Mouse (Mus musculus): ENCODE measurements at regions not wholly inside any gene's neighbourhood (a gene's known extent, or its start where the extent isn't known, plus 50 kb on each side); places are given as distances from the start of the nearest gene placed in this dataset.
"Not testable (repeated sequence)": the region's sequence is repeated elsewhere in the genome, so short reads cannot be mapped to it uniquely, and the experiment has no call there.

DNA sequence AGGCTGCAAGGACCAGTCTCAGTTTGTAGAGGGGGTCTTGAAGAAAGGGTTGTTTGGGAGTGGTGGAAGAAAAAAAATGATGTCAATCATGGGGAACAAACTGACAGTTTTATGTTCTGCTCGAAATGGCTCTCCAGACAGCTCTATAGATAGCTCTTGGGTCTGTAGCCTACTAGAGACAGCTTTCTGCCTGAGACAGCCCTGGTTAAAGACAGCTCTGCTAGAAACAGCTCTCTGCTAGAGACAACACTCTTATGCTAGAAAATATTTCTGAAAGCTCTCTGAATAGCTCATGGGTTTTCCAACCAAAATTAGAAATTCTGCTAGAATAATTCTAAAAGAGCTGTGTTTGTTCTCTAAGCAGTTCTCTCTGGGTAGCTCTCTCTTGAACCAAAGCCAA is 636.3 kb upstream of the Man1a start:
- WGBS, result 79% methylated on average over 1 of the region's 1 CpGs
- Histone ChIP-seq H3K4me2 (ENCODE audit: low read length) (no peak overlapping the region), H3K4me3 (ENCODE audit: low read depth, low read length) (no peak overlapping the region), H3K27me3 (replicated peaks; ENCODE audit: control insufficient read depth, insufficient read depth, low read length) (no peaks in the 10 kb centered on the region), H3K9ac (ENCODE audit: low read length) (no peak overlapping the region), H3K36me3 (ENCODE audit: control insufficient read depth, insufficient read depth, low read length) (no peaks in the 10 kb centered on the region), H3K27ac (ENCODE audit: low read depth, low read length) (no peak overlapping the region), H3K9me3 (replicated peaks; ENCODE audit: control insufficient read depth, low read length) (no peaks in the 10 kb centered on the region), H3K4me1 (ENCODE audit: control insufficient read depth, insufficient read depth, low read length) (no peaks in the 10 kb centered on the region)
- DNase-seq (ENCODE audit: low spot score), result no peak
- no peak for ATAC-seq

DNA sequence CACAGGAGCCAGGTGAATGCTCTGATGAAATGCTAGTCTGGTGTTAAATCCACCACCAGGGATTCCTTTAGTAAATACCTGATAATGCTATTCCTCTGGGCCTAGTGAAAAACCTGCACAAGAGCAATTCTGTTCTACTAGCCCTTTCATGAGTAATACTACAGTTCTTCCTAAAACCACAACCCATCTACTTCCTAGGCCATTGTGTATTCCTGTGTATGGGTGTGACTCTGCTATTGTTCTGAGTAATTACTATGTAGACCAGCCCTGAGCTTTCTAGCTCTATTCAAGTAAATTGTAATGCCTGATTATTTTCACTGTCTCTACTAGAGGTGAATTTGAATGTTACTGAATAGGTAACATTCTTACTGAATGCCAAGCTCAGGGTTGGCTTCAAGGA is 591.4 kb upstream of the Man1a start:
- H3K9me3 ChIP-seq (replicated peaks; ENCODE audit: control insufficient read depth, low read length); ATAC-seq; H3K27ac ChIP-seq (ENCODE audit: low read depth, low read length); H3K4me1 ChIP-seq (ENCODE audit: control insufficient read depth, insufficient read depth, low read length); H3K9ac ChIP-seq (ENCODE audit: low read length); H3K4me2 ChIP-seq (ENCODE audit: low read length); H3K4me3 ChIP-seq (ENCODE audit: low read depth, low read length); H3K27me3 ChIP-seq (replicated peaks; ENCODE audit: control insufficient read depth, insufficient read depth, low read length); DNase-seq (ENCODE audit: low spot score); H3K36me3 ChIP-seq (ENCODE audit: control insufficient read depth, insufficient read depth, low read length): not testable (repeated sequence)

Data from forebrain, embryonic 14.5 days (tissue).